Mouse (Mus musculus) midbrain, embryonic 14.5 days (tissue): ENCODE measurements around the gene Gja5. TPM values are rescaled to one million over a fixed set of nuclear protein-coding genes. Genes with fewer than 3 reads are reported as not detected.
"Not testable (repeated sequence)": the region's sequence is repeated elsewhere in the genome, so short reads cannot be mapped to it uniquely, and the experiment has no call there.

ENCODE experiments used
- ATAC-seq: fragments of 200-750 bp; cut with Nextera tagmentation; 2 replicates; pipeline ENCODE4 v1.8.0; 2017; ENCODE audit warnings: moderate number of reproducible peaks, moderate library complexity; ENCODE audit not compliant: low FRiP score, low TSS enrichment
- DNase-seq: peaks from one replicate; pipeline ENCODE4 v3.0.0-alpha.2; 2015
- H3K27ac ChIP-seq: fragments of 300-500 bp; sonication (generic); replicated peaks from 2 replicates; pipeline ENCODE4 v1.5.1; 2014; ENCODE audit warnings: mild to moderate bottlenecking, low read depth, low read length, moderate library complexity
- H3K27me3 ChIP-seq: fragments of 300-500 bp; sonication (generic); 2 replicates; pipeline ENCODE4 v1.6.1; 2014; ENCODE audit warnings: low read length, control low read depth, mixed read lengths; ENCODE audit not compliant: control insufficient read depth, insufficient read depth
- H3K36me3 ChIP-seq: fragments of 300-500 bp; sonication (generic); 2 replicates; pipeline ENCODE4 v1.6.1; 2014; ENCODE audit warnings: low read length, control low read depth; ENCODE audit not compliant: control insufficient read depth, insufficient read depth
- H3K4me1 ChIP-seq: fragments of 300-500 bp; sonication (generic); 2 replicates; pipeline ENCODE4 v1.6.1; 2014; ENCODE audit warnings: mild to moderate bottlenecking, antibody characterized with exemption, low read length, control low read depth; ENCODE audit not compliant: control insufficient read depth, insufficient read depth
- H3K4me2 ChIP-seq: fragments of 300-500 bp; sonication (generic); 2 replicates; pipeline ENCODE4 v1.6.1; 2014; ENCODE audit warnings: mild to moderate bottlenecking, low read length, moderate library complexity
- H3K4me3 ChIP-seq: fragments of 300-500 bp; sonication (generic); replicated peaks from 2 replicates; pipeline ENCODE4 v1.5.1; 2014; ENCODE audit warnings: low read depth, low read length
- H3K9ac ChIP-seq: fragments of 300-500 bp; sonication (generic); replicated peaks from 2 replicates; pipeline ENCODE4 v1.6.1; 2014; ENCODE audit warnings: mild to moderate bottlenecking, low read length, moderate library complexity
- H3K9me3 ChIP-seq: fragments of 300-500 bp; sonication (generic); 2 replicates; pipeline ENCODE4 v1.6.1; 2016; ENCODE audit warnings: low read length, control low read depth, mixed read lengths; ENCODE audit not compliant: control insufficient read depth
- WGBS: fragments of 180-500 bp; shearing (Covaris S2); extraction: QIAGEN DNeasy Blood & Tissue Kit; methylation state at CpG from one replicate; pipeline ENCODE4 v1.1.7; 2014; 5-methylcytosine and 5-hydroxymethylcytosine counted together
- polyA plus RNA-seq: library from polyadenylated mRNA; unstranded; fragments of >200 nt; fragmentation: Nextera tagmentation; extraction: Ambion mirVana; gene quantifications from 2 replicates; pipeline ENCODE4 v1.2.1, GENCODE M21; 2014

The Gja5 gene
- polyA plus RNA-seq, 1 experiment from 2014 or later = 2.0 TPM

- Histone ChIP-seq H3K4me2 (no peak overlapping the region), H3K9me3 (no peaks in the 10 kb centered on the region), H3K27me3 (no peaks in the 10 kb centered on the region), H3K4me3 (no peak overlapping the region), H3K27ac (no peak overlapping the region), H3K4me1 (no peaks in the 10 kb centered on the region), H3K9ac (no peak overlapping the region), H3K36me3 (no peaks in the 10 kb centered on the region)
- ATAC-seq = no peak
- no peak for DNase-seq
- WGBS = 86% methylated on average over 5 of the region's 5 CpGs
These were observed 154.2 kb downstream of the Gja5 start for GRCm38 (mm10) chr3:97058704-97059103.

GRCm38 (mm10) chr3:97060119-97060518 is 155.6 kb downstream of the Gja5 start:
- H3K9ac ChIP-seq = no peak overlapping the region
- no peak overlapping the region for H3K27ac ChIP-seq
- no peaks in the 10 kb centered on the region for H3K4me1 ChIP-seq
- no peaks in the 10 kb centered on the region for H3K36me3 ChIP-seq
- no peak overlapping the region for H3K4me3 ChIP-seq
- no peaks in the 10 kb centered on the region for H3K9me3 ChIP-seq
- 96% methylated on average over 4 of the region's 4 CpGs for WGBS
- DNase-seq (no peak), ATAC-seq (peak; percentile 20; the same call in 1 of the 2 replicates)
- no peaks in the 10 kb centered on the region for H3K27me3 ChIP-seq
- no peak overlapping the region for H3K4me2 ChIP-seq

DNA sequence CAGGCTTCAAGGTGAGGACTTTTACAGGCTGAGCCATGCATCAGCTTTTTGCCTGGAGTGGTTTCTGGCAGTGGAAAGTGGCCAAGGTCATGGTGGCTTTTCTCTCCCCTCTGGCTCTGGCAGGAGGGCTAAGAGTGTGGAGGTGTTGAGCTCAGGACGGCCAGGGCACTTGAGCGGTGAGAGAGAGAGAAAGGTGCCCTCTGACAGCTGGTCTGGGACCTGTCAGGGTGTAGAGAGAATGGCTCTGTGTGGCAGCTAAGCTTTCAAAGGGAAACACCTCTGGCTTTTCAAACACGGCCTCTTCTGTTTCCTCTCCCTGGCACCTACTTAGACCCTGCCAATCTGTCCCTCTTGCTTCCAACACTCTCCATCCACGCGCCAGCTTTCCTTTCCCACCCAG is 158.3 kb downstream of the Gja5 start:
- H3K4me3 ChIP-seq = no peak overlapping the region
- H3K9me3 ChIP-seq = no peaks in the 10 kb centered on the region
- H3K27me3 ChIP-seq = no peaks in the 10 kb centered on the region
- H3K36me3 ChIP-seq = no peaks in the 10 kb centered on the region
- DNase-seq (no peak), ATAC-seq (no peak)
- H3K4me2 ChIP-seq = no peak overlapping the region
- no peak overlapping the region for H3K9ac ChIP-seq
- 85% methylated on average over 5 of the region's 5 CpGs for WGBS
- no peak overlapping the region for H3K27ac ChIP-seq
- H3K4me1 ChIP-seq = no peaks in the 10 kb centered on the region

- Histone ChIP-seq H3K27ac (no peak overlapping the region), H3K4me1 (no peaks in the 10 kb centered on the region), H3K4me3 (no peak overlapping the region), H3K9me3 (no peaks in the 10 kb centered on the region), H3K9ac (no peak overlapping the region), H3K36me3 (no peaks in the 10 kb centered on the region), H3K27me3 (no peaks in the 10 kb centered on the region), H3K4me2 (no peak overlapping the region)
- no peak for ATAC-seq
- DNase-seq = no peak
- WGBS = 74% methylated on average over 6 of the region's 6 CpGs
These were observed 159.6 kb downstream of the Gja5 start for GRCm38 (mm10) chr3:97064046-97064445.

- not testable (repeated sequence) for H3K9me3 ChIP-seq, H3K9ac ChIP-seq, H3K4me2 ChIP-seq, DNase-seq, H3K27ac ChIP-seq, H3K4me1 ChIP-seq, H3K36me3 ChIP-seq, H3K27me3 ChIP-seq, H3K4me3 ChIP-seq, ATAC-seq
- WGBS = 94% methylated on average over 7 of the region's 7 CpGs
These were observed 165.1 kb downstream of the Gja5 start for GRCm38 (mm10) chr3:97069589-97069988.

GRCm38 (mm10) chr3:97071916-97072315 is 167.4 kb downstream of the Gja5 start:
- DNase-seq, H3K27me3 ChIP-seq, ATAC-seq, H3K27ac ChIP-seq, H3K4me3 ChIP-seq, H3K4me2 ChIP-seq, H3K9me3 ChIP-seq, H3K36me3 ChIP-seq, H3K9ac ChIP-seq, H3K4me1 ChIP-seq: not testable (repeated sequence)
- WGBS = 79% methylated on average over 9 of the region's 9 CpGs

DNA sequence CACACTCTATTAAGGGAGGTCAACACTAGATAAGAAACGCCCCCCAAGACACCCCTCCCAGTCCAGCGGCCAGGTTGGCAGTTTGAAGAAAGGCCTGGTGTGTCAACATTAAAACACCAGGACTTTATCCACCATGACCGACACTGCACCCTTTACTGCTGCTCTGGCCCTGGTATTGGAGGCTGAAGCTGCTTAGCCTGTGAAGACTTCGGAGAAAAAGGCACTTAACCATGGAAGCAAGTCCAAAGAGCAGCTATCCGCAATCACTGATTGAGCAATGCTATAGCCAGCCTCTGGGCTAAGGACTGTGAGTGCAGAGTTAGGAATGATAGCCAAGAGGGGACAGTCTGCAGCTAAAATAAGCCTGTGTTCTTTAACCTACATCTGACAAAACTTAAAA is 167.9 kb downstream of the Gja5 start:
- H3K4me1 ChIP-seq = not testable (repeated sequence)

DNA sequence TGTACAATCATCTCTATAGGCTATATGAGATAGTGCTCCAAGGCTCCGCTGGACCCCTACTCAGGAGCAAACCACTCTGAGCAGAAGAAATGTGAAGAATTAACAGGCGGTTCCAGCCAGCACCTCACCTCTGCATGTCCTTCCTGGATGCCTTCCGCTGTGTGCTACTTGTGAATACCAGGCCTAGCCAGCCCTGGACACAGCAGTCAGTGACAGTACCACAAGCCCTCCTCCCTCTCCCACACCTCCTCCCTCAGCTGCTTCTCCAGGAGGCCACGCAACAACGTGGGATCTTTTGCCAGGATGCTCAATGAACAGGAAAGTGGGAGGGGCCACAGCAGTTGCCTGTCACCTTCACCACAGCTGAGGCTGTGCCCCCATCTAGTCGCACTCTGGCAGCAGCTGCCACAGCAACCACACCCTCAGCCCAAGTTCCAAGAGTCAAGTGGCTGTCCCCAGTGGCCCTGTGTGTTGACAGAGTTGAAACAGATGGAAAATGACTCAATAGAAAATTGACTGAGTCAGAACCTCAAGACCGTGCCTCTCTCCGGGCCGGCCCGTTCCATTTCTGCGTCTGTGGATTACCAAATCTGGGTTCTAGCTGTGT is 171.4 kb downstream of the Gja5 start:
- not testable (repeated sequence) for ATAC-seq, H3K4me1 ChIP-seq, DNase-seq, H3K4me2 ChIP-seq, H3K36me3 ChIP-seq, H3K9me3 ChIP-seq, H3K27ac ChIP-seq, H3K27me3 ChIP-seq, H3K4me3 ChIP-seq, H3K9ac ChIP-seq
- 18% methylated on average over 2 of the region's 11 CpGs for WGBS

More for the DNA sequence above, 167.9 kb downstream of the Gja5 start:
- not testable (repeated sequence) for H3K27me3 ChIP-seq, DNase-seq, H3K9me3 ChIP-seq, H3K9ac ChIP-seq, H3K27ac ChIP-seq, H3K4me2 ChIP-seq, H3K36me3 ChIP-seq, H3K4me3 ChIP-seq, ATAC-seq
- 78% methylated on average over 5 of the region's 5 CpGs for WGBS

- no peaks in the 10 kb centered on the region for H3K27me3 ChIP-seq
- H3K27ac ChIP-seq = no peak overlapping the region
- H3K4me1 ChIP-seq = 0 out of 2 replicates have a peak, but pooled peaks cover 3% of the 10 kb centered on the region
- no peaks in the 10 kb centered on the region for H3K9me3 ChIP-seq
- ATAC-seq (no peak), DNase-seq (no peak)
- WGBS = 34% methylated on average over 6 of the region's 6 CpGs
- no peak overlapping the region for H3K9ac ChIP-seq
- no peak overlapping the region for H3K4me2 ChIP-seq
- H3K4me3 ChIP-seq = no peak overlapping the region
- H3K36me3 ChIP-seq = no peaks in the 10 kb centered on the region
These were observed 171.9 kb downstream of the Gja5 start for GRCm38 (mm10) chr3:97076412-97076811.
